Mouse (Mus musculus) CH12.LX (cell line): ENCODE data around the gene Tmem140. TPM values are rescaled to one million over a fixed set of nuclear protein-coding genes. Genes with fewer than 3 reads are reported as not detected.

ENCODE experiments used
- DNase-seq: peaks from one replicate; pipeline ENCODE4 v3.0.0-alpha.2; 2013; ENCODE audit errors: extremely low read depth
- H3K27ac ChIP-seq: 2 replicates; pipeline ENCODE4 v1.5.1; 2012; ENCODE audit warnings: low read depth, mild to moderate bottlenecking, control low read depth, moderate library complexity; ENCODE audit not compliant: insufficient read depth
- H3K27me3 ChIP-seq: replicated peaks from 2 replicates; pipeline ENCODE3; 2012; ENCODE audit warnings: inconsistent platforms
- H3K36me3 ChIP-seq, 2 experiments: replicated peaks in 1 of 2; 2 replicates each; pipeline versions ENCODE3 to v1.6.1; 2012; ENCODE audit warnings: inconsistent platforms in 1 of 2, low read length in 1 of 2, mild to moderate bottlenecking in 1 of 2, mixed read lengths in 1 of 2, moderate library complexity in 1 of 2; ENCODE audit not compliant: control insufficient read depth in 1 of 2, insufficient read depth in 1 of 2
- H3K4me1 ChIP-seq, 2 experiments: 2 replicates each; pipeline ENCODE4 v1.6.1; 2012; ENCODE audit warnings: inconsistent platforms in 1 of 2, moderate library complexity in 1 of 2; ENCODE audit not compliant: insufficient read depth in 2 of 2, control insufficient read depth in 1 of 2
- H3K4me2 ChIP-seq: 2 replicates; pipeline ENCODE4 v1.6.1; 2012; ENCODE audit warnings: low read depth, mild to moderate bottlenecking, control low read depth; ENCODE audit not compliant: poor library complexity, insufficient read depth, severe bottlenecking
- H3K4me3 ChIP-seq, 3 experiments: fragments of 150-350 bp in 1 of 3; sonication (generic) in 1 of 3; replicated peaks in 1 of 3; 2 replicates each; pipeline versions ENCODE3 to v1.5.1; 2011 to 2012; ENCODE audit warnings: low read depth in 2 of 3, low read length in 2 of 3, mild to moderate bottlenecking in 2 of 3, moderate library complexity in 2 of 3, control low read depth in 1 of 3, improper control_type of control experiment in 1 of 3, inconsistent platforms in 1 of 3, mixed read lengths in 1 of 3; ENCODE audit not compliant: poor library complexity in 1 of 3
- H3K79me2 ChIP-seq: replicated peaks from 2 replicates; pipeline ENCODE4 v1.6.1; 2012; ENCODE audit warnings: mild to moderate bottlenecking, moderate library complexity; ENCODE audit not compliant: control insufficient read depth, poor library complexity, insufficient read depth, severe bottlenecking; ENCODE audit errors: extremely low read depth
- H3K9ac ChIP-seq: 2 replicates; pipeline ENCODE4 v1.6.1; 2012; ENCODE audit warnings: low read depth, mild to moderate bottlenecking, control low read depth, moderate library complexity; ENCODE audit not compliant: insufficient read depth
- H3K9me3 ChIP-seq: replicated peaks from 2 replicates; pipeline ENCODE3; 2012; ENCODE audit warnings: low read length, inconsistent platforms, mixed read lengths
- BHLHE40 ChIP-seq: IDR thresholded peaks from 2 replicates; pipeline ENCODE4 v1.6.1; 2011; ENCODE audit warnings: mild to moderate bottlenecking, low read depth, low read length, improper control_type of control experiment
- CHD1 ChIP-seq: IDR thresholded peaks from 2 replicates; pipeline ENCODE4 v1.6.1; 2012; ENCODE audit warnings: low read depth, low read length, improper control_type of control experiment, inconsistent platforms
- CHD2 ChIP-seq: IDR thresholded peaks from 2 replicates; pipeline ENCODE4 v1.6.1; 2011; ENCODE audit warnings: low read length, improper control_type of control experiment
- CTCF ChIP-seq, 2 experiments: IDR thresholded peaks in 1 of 2; conservative IDR thresholded peaks in 1 of 2; 2 replicates each; pipeline ENCODE4 v1.5.1; 2011 to 2012; ENCODE audit warnings: low read depth in 2 of 2, low read length in 2 of 2, improper control_type of control experiment in 1 of 2, inconsistent platforms in 1 of 2, mild to moderate bottlenecking in 1 of 2, moderate library complexity in 1 of 2
- E2F4 ChIP-seq: IDR thresholded peaks from 2 replicates; pipeline ENCODE4 v1.6.1; 2011; ENCODE audit warnings: low read depth, low read length, improper control_type of control experiment; ENCODE audit not compliant: insufficient replicate concordance
- ELF1 ChIP-seq: IDR thresholded peaks from 2 replicates; pipeline ENCODE4 v1.6.1; 2014; ENCODE audit warnings: low read depth, mild to moderate bottlenecking, inconsistent platforms, low read length, improper control_type of control experiment
- EP300 ChIP-seq: IDR thresholded peaks from 2 replicates; pipeline ENCODE4 v1.6.1; 2011; ENCODE audit warnings: low read length, improper control_type of control experiment
- ETS1 ChIP-seq: conservative IDR thresholded peaks from 2 replicates; pipeline ENCODE4 v1.6.1; 2012; ENCODE audit warnings: low read depth, mild to moderate bottlenecking, inconsistent platforms, low read length, improper control_type of control experiment, moderate library complexity
- GABPA ChIP-seq: IDR thresholded peaks from 2 replicates; pipeline ENCODE4 v1.6.1; 2012; ENCODE audit warnings: low read depth, low read length, improper control_type of control experiment, inconsistent platforms; ENCODE audit not compliant: insufficient replicate concordance
- HCFC1 ChIP-seq: IDR thresholded peaks from 2 replicates; pipeline ENCODE4 v1.6.1; 2012; ENCODE audit warnings: low read depth, mild to moderate bottlenecking, inconsistent platforms, low read length, improper control_type of control experiment
- IRF4 ChIP-seq: IDR thresholded peaks from 2 replicates; pipeline ENCODE4 v1.6.1; 2014; ENCODE audit warnings: low read depth, mild to moderate bottlenecking, inconsistent platforms, low read length, improper control_type of control experiment
- JUN ChIP-seq: IDR thresholded peaks from 2 replicates; pipeline ENCODE4 v1.6.1; 2011; ENCODE audit warnings: low read depth, mild to moderate bottlenecking, low read length, improper control_type of control experiment, moderate library complexity; ENCODE audit not compliant: insufficient read depth
- JUND ChIP-seq: conservative IDR thresholded peaks from 2 replicates; pipeline ENCODE4 v1.6.1; 2011; ENCODE audit warnings: low read depth, low read length, improper control_type of control experiment
- KAT2A ChIP-seq: IDR thresholded peaks from 2 replicates; pipeline ENCODE4 v1.6.1; 2012; ENCODE audit warnings: low read length, improper control_type of control experiment, inconsistent platforms; ENCODE audit not compliant: insufficient replicate concordance
- MAFK ChIP-seq: IDR thresholded peaks from 2 replicates; pipeline ENCODE4 v1.6.1; 2011; ENCODE audit warnings: low read length, improper control_type of control experiment; ENCODE audit not compliant: insufficient replicate concordance
- MAX ChIP-seq: IDR thresholded peaks from 2 replicates; pipeline ENCODE4 v1.6.1; 2011; ENCODE audit warnings: low read length, improper control_type of control experiment
- MAZ ChIP-seq: IDR thresholded peaks from 2 replicates; pipeline ENCODE4 v1.6.1; 2012; ENCODE audit warnings: low read depth, mild to moderate bottlenecking, inconsistent platforms, low read length, improper control_type of control experiment, moderate library complexity
- MEF2A ChIP-seq: IDR thresholded peaks from 2 replicates; pipeline ENCODE4 v1.6.1; 2014; ENCODE audit warnings: low read depth, mild to moderate bottlenecking, inconsistent platforms, low read length, improper control_type of control experiment, borderline replicate concordance
- MXI1 ChIP-seq: IDR thresholded peaks from 2 replicates; pipeline ENCODE4 v1.6.1; 2011; ENCODE audit warnings: mild to moderate bottlenecking, low read depth, low read length, improper control_type of control experiment
- MYC ChIP-seq: IDR thresholded peaks from 2 replicates; pipeline ENCODE4 v1.6.1; 2011; ENCODE audit warnings: low read depth, mild to moderate bottlenecking, improper control_type of control experiment, low read length
- NELFE ChIP-seq: IDR thresholded peaks from 2 replicates; pipeline ENCODE4 v1.6.1; 2011; ENCODE audit warnings: low read depth, low read length, improper control_type of control experiment
- NRF1 ChIP-seq: IDR thresholded peaks from 2 replicates; pipeline ENCODE4 v1.6.1; 2014; ENCODE audit warnings: low read depth, mild to moderate bottlenecking, inconsistent platforms, low read length, improper control_type of control experiment, moderate library complexity
- PAX5 ChIP-seq: IDR thresholded peaks from 2 replicates; pipeline ENCODE4 v1.6.1; 2012; ENCODE audit warnings: low read length, inconsistent platforms, mixed read lengths
- POLR2A ChIP-seq: IDR thresholded peaks from 2 replicates; pipeline ENCODE4 v1.6.1; 2011; ENCODE audit warnings: low read depth, mild to moderate bottlenecking, improper control_type of control experiment, low read length
- POLR2AphosphoS2 ChIP-seq: IDR thresholded peaks from 2 replicates; pipeline ENCODE4 v1.6.1; 2011; ENCODE audit warnings: low read depth, low read length, improper control_type of control experiment
- RAD21 ChIP-seq: IDR thresholded peaks from 2 replicates; pipeline ENCODE4 v1.6.1; 2011; ENCODE audit warnings: low read depth, mild to moderate bottlenecking, low read length, improper control_type of control experiment, moderate library complexity
- RCOR1 ChIP-seq: conservative IDR thresholded peaks from 2 replicates; pipeline ENCODE4 v1.6.1; 2012; ENCODE audit warnings: low read depth, mild to moderate bottlenecking, inconsistent platforms, low read length, improper control_type of control experiment
- SIN3A ChIP-seq: IDR thresholded peaks from 2 replicates; pipeline ENCODE4 v1.6.1; 2012; ENCODE audit warnings: low read length, improper control_type of control experiment, inconsistent platforms
- SMC3 ChIP-seq: IDR thresholded peaks from 2 replicates; pipeline ENCODE4 v1.6.1; 2011; ENCODE audit warnings: low read depth, low read length, improper control_type of control experiment
- TBP ChIP-seq: conservative IDR thresholded peaks from 2 replicates; pipeline ENCODE4 v1.6.1; 2011; ENCODE audit warnings: low read depth, low read length, improper control_type of control experiment
- TCF12 ChIP-seq: IDR thresholded peaks from 2 replicates; pipeline ENCODE4 v1.6.1; 2014; ENCODE audit warnings: low read depth, mild to moderate bottlenecking, inconsistent platforms, low read length, improper control_type of control experiment
- UBTF ChIP-seq: IDR thresholded peaks from 2 replicates; pipeline ENCODE4 v1.6.1; 2012; ENCODE audit warnings: low read depth, mild to moderate bottlenecking, inconsistent platforms, low read length, improper control_type of control experiment, moderate library complexity
- USF1 ChIP-seq: IDR thresholded peaks from 2 replicates; pipeline ENCODE4 v1.6.1; 2014; ENCODE audit warnings: low read depth, mild to moderate bottlenecking, inconsistent platforms, low read length, improper control_type of control experiment
- USF2 ChIP-seq: conservative IDR thresholded peaks from 2 replicates; pipeline ENCODE4 v1.6.1; 2011; ENCODE audit warnings: low read depth, low read length, improper control_type of control experiment
- ZC3H11A ChIP-seq: IDR thresholded peaks from 2 replicates; pipeline ENCODE4 v1.6.1; 2012; ENCODE audit warnings: low read depth, mild to moderate bottlenecking, inconsistent platforms, low read length, improper control_type of control experiment
- ZKSCAN1 ChIP-seq: IDR thresholded peaks from 2 replicates; pipeline ENCODE4 v1.6.1; 2012; ENCODE audit warnings: low read depth, inconsistent platforms, low read length, improper control_type of control experiment, borderline replicate concordance
- ZMIZ1 ChIP-seq: IDR thresholded peaks from 2 replicates; pipeline ENCODE4 v1.6.1; 2012; ENCODE audit warnings: low read depth, mild to moderate bottlenecking, inconsistent platforms, low read length, improper control_type of control experiment
- ZNF384 ChIP-seq: IDR thresholded peaks from 2 replicates; pipeline ENCODE4 v1.6.1; 2012; ENCODE audit warnings: low read depth, low read length, improper control_type of control experiment, inconsistent platforms
- dilution Hi-C: fragments of 300-500 bp; cut with MboI; formaldehyde crosslinking; loops from 2 replicates; pipeline ENCODE4 v1.14.3; 2020; ENCODE audit warnings: low sequenced_read_pairs; ENCODE audit not compliant: extremely low pct_unique_long_range_greater_than_20kb, extremely low pct_ligation_motif_present
- in situ Hi-C: fragments of 300-500 bp; cut with MboI; formaldehyde crosslinking; loops from 3 replicates; pipeline ENCODE4 v1.14.3; 2019; ENCODE audit warnings: low sequenced_read_pairs, low pct_ligation_motif_present, low pct_unique_long_range_greater_than_20kb, mixed read lengths
- polyA plus RNA-seq: library from polyadenylated mRNA; unstranded; fragments of >175 nt; gene quantifications from 2 replicates; pipeline ENCODE4 v1.2.1, GENCODE M21; 2012; ENCODE audit warnings: low read depth; ENCODE audit not compliant: insufficient read length
- total RNA-seq, 2 experiments: library from RNA; depleted of rRNA; stranded (reverse); fragments of 300-350 nt in 1 of 2; fragments of >200 nt in 1 of 2; gene quantifications; 2 replicates each; pipeline ENCODE4 v1.2.3; 2012 to 2014

Tmem140 gene
- total RNA-seq (2012; rRNA removed) (1.9 and 3.6 TPM in 2 replicates), total RNA-seq (2014; rRNA removed) (1.2 TPM in 2 replicates), polyA plus RNA-seq (2.1 and 2.8 TPM in 2 replicates)

DNA sequence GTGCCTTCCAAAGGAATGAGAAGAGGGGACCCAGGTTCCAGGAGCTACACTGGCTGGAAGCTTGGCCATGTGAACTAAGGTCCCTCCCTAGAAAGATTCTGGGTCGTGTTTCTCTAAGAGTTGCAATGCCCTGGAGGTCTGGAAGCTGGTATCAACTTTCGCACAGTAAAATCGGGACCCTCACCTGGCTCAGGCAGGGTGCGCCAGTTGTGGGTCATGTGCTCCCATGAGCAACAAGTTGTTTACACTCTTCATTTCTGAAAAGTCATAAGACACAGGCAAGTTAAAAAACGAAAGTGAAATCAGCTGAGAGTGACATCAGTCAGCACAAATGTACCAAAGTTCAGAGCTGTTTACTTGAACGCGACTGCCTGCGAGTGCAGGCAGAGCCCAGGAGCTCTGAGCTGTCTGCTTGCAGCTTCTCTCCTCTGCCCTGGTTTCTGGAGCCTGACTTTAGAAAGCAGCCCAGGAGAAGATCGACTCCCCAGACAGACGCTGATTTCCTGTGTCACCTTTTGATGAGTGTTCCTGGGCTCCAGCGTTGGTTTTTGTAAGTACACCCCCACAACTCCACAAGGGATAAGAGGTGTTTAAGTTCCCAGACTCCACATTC is at the start of gene Tmem140:
TSS of gene Tmem140 (plus strand) at position 356 of the 613 bp plus-strand sequence.
- H3K79me2 ChIP-seq, result no peaks in the 10 kb centered on the region; the same call in 1 of the 2 replicates
- H3K9ac ChIP-seq, result peak within 1 kb of the TSS; percentile 71
- H3K4me3 ChIP-seq, result peak within 1 kb of the TSS; percentile 55 to 68 (median 58)
- H3K9me3 ChIP-seq, result no peaks in the 10 kb centered on the region
- in situ Hi-C loops, result no loop called here
- dilution Hi-C loops, result no loop called here
- no peaks in the 10 kb centered on the region for H3K27me3 ChIP-seq
- peak within 1 kb of the TSS; percentile 83 for H3K4me2 ChIP-seq
- DNase-seq, result peak; percentile 57
- H3K4me1 ChIP-seq, result peaks cover 22 to 55% of the 10 kb centered on the region in 2 experiments
- H3K36me3 ChIP-seq, result peaks cover 0 to 2% of the 10 kb centered on the region in 2 experiments
- H3K27ac ChIP-seq, result peak within 1 kb of the TSS; percentile 66
- TF ChIP-seq ETS1 (peak; percentile 99), USF1 (no peak; the same call in 1 of the 2 replicates), ZC3H11A (no peak), BHLHE40 (peak; percentile 87), NRF1 (no peak), KAT2A (no peak), SMC3 (no peak), MAX (no peak), UBTF (no peak), JUN (peak; percentile 83), MAZ (no peak), EP300 (no peak), POLR2AphosphoS2 (no peak), ELF1 (no peak), GABPA (no peak), CHD2 (no peak), MYC (no peak), PAX5 (no peak), ZNF384 (no peak), ZMIZ1 (no peak), E2F4 (no peak), NELFE (no peak), TCF12 (peak; percentile 18; the same call in 1 of the 2 replicates), CTCF (conservative IDR thresholded peaks at IDR 0.05 in 1 of 2, IDR thresholded peaks at IDR 0.05 in 1 of 2; ENCODE audit: low read depth in 2 of 2, low read length in 2 of 2) (no peak), RCOR1 (no peak), MXI1 (no peak), RAD21 (no peak), USF2 (no peak), TBP (no peak), HCFC1 (no peak), MEF2A (no peak), IRF4 (peak; percentile 87), POLR2A (peak; percentile 36; the same call in 1 of the 2 replicates), SIN3A (peak; percentile 95), JUND (peak; percentile 62; the same call in 1 of the 2 replicates), MAFK (peak; percentile 34; the same call in 1 of the 2 replicates), CHD1 (no peak), ZKSCAN1 (no peak)
